Mouse (Mus musculus) regulatory T cell (primary cell): ENCODE measurements around the gene Cacna2d2.

ENCODE experiments used
- in situ Hi-C: fragments of 300-600 bp; cut with MboI, MseI; formaldehyde crosslinking; loops from one replicate; pipeline ENCODE4 v1.15.1; 2025; ENCODE audit warnings: high pct_unique_total_duplicates

The Cacna2d2 gene

DNA sequence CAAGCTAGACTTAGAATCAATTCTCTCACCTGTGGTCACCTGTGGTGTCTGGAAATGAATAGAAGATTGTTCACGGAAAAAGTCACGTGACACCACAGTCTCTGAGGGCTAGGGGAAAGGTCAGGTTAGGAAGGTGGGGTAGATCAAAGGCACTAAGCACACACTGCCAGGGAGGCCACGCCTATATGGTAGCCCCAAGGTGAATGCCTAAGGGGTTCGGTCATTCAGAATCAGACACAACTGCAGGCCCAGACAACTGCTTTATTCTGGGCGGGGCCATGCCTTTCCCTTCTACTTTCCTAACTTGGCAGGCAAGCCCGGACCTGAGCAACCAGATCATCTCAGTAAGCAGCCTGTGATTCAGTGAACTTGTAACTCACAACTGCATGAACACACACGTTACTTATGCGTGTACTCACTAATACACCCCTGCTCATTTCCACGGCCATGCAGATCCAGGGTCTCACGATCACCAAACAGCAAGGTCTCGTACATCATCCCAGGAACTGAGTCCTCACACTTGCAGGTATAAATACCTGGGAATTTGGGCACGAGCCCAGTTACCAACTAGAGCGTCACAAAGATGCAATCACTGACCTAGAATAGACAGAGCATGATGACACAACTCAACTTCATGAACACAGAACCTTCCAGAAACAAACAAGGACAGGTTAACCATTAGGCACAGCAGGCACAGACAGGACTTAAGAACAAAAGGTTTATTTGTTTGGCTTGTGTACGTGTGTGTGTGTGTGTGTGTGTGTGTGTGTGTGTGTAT is 176.4 kb downstream of the Cacna2d2 start:
- in situ Hi-C loops = no loop called here

DNA sequence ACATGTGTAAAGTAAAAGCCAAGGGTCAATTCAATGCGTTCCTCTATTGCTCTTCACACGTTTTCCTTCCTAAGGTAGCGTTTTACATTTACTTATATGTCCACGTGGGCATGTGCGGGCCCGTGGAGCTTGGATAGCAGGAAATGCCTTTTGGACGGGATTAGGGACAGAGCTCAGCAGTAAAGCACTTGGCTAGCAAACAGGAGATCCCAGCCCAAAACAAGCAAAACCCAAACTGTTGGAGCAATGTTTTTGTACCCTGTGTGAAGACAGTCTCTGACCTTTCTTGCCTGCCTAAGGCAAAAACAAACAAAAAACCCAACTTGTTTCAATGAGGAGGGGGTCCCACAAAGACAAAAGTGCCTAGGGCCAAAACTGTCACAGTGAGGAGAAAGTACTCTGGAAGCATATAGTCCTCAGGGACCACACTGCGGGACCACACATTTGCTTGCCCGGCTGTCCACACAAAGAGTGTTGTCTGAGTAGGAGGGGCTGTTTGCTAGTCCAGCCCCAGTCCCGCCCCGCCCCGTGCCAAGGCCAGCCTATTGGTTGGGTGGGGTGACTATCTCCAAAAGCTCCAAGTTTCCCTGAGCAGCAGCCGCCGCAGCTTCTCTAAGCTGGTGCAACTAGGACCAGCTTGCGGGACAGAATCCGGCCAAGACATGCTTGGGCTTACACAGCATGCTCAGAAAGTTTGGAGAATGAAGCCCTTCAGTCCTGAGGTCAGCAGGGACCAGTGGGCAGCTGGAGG is 177.1 kb downstream of the Cacna2d2 start, which contains the start of gene Hyal1:
Gene Hyal1, plus strand, starts transcription at position 571 of the 751 bp plus-strand sequence.
- in situ Hi-C loops = no loop called here

DNA sequence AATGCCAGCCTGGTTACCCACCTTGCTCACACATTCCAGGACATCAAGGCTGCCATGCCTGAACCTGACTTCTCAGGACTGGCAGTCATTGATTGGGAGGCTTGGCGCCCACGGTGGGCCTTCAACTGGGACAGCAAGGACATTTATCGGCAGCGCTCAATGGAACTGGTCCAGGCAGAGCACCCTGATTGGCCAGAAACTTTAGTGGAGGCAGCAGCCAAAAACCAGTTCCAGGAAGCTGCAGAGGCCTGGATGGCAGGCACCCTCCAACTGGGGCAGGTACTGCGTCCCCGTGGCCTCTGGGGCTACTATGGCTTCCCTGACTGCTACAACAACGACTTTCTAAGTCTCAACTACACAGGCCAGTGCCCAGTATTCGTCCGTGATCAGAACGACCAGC is 178.5 kb downstream of the Cacna2d2 start:
- in situ Hi-C loops = no loop called here

DNA sequence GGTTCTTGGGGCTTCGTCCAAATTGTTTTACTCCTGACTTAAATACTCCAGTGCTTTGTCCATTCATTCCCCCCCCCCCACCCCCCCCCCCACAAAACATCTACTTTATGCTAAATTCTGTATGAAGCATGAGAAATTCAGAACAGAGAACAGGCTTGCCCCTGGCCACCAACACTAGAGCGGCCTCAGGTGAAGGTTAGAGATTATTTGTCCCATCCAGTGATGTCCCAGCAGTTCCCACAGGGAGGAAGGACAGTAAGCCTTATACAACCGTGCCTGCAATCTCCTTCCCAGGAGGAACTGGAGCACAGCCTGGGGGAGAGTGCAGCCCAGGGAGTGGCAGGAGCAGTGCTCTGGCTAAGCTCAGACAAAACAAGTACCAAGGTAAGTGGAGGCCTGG is 179.2 kb downstream of the Cacna2d2 start, which contains the start of gene Naa80:
Gene Naa80, plus strand, starts transcription at position 301 of the 400 bp plus-strand sequence.
- in situ Hi-C loops = no loop called here
